Mouse (Mus musculus): ENCODE results near the gene Arhgef19.

The Arhgef19 gene

DNA sequence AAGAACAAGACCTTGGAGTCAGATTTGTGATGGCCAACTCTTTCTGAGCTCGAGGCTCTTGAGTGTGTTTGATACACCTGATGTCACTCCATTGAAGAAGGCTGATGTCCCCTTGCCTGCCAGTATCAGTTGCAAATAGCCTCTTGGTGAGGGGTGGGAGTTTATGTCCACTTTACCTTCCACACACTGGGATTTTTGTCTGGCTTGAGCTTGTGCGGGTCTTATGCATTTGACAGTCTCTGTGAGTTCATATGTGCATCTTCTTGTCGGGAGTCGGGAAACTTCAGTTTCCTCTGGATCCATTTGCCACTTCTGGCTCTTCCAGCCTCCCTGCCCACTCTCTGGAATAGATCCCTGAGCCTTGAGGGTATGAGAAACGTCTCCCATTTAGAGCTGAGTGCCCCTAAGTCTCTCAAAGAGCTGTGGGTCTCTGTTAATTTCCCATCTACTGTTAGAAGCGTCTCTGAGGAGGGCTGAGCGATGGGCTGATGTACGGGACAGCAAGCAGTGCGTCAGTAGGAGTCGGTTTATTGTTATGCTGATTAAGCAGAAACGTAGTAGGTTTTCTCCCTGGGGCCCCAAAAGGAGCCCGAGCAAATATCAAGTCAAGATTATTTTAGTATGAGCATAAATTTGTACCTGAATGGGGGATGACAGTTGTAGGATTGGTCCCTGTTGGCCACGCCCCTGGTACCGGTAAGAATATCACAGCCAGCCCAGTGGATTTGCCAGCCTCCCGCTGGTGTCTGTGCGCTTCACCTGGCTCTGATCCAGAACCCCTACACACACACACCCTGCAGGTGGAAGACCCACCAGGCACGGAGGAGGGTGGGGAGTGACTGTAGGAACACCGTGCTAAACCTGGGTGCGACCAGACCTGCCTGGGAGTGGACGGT lies 559 bp upstream of the Arhgef19 start:
- no peak for DNase-seq

DNA sequence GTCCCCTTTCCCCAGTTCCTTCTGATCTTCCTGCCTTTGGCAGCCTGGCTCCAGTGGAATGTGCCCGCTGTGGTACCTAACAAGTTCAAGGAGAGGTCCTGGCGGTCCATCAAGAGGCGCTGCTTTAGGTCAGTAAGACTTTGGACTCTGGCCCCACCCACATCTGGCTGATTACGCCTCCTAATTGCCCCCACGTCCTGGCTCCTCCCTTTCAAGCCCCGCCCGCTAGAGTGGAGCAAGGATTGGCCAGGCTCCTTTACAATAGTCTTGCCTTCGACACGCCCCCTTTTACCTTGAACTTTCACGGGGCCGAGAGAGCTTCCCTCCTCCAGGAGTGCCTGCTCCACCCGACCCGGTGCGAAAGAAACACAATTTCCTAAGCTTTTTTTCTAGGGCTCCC lies 1.3 kb downstream of the Arhgef19 start:
- peak; percentile 79 to 87 for DNase-seq

GRCm38 (mm10) chr4:141241861-141242260 lies 2.6 kb downstream of the Arhgef19 start:
- DNase-seq: peak in 1 of 2 experiments; percentile 14

DNA sequence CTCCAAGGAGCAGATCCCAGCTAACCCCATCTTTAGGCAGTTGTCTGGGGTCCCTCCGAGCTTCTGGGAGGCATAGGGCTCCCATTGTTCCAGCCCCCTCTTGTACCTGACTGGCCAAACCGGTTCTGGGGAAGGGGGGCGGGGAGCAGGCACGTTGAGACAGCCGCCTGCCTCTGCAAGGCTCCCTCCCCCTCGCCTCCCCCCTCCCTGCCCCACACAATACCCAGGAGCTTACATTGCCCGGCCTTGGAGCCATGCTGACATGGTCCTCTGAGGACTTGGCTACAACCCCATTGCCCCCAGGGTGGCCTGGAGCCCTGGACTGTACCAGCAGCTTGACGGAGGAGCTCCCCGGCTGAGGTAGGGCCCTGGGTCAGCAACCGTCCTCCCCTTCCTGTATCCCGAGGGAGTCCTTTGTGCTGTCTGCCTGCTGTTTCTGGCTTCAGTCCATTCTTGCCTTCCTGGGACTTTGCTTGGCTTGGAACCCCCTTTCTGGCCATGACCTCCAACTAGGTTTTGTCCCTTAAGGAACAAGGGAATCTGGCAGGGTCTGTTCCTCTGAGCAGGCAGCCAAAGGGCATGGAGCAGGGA lies 3.4 kb downstream of the Arhgef19 start:
- peak; percentile 69 to 76 for DNase-seq

DNA sequence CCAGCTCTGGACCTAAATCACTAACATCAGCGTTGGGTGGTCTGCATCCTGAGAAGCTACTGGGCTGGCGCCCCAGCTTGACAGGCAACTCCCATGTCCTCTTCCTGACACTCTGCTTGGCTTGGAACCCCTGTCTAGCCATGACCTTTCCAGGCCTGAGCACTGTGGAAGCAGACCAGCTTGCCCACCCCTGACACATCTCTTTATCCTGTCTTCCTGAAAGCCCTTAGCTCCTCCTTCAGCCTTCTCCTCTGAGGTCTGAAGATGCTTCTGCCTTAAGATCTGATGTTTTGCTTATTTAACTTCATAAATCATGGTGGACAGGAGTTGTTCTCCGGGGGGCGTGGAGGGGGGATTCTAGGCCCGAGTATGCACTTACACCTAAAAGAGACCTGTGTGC lies 4.3 kb downstream of the Arhgef19 start:
- peak in 1 of 2 experiments; percentile 17 for DNase-seq

GRCm38 (mm10) chr4:141244401-141244800 lies 5.1 kb downstream of the Arhgef19 start:
- peak in 1 of 2 experiments; percentile 12 for DNase-seq

DNA sequence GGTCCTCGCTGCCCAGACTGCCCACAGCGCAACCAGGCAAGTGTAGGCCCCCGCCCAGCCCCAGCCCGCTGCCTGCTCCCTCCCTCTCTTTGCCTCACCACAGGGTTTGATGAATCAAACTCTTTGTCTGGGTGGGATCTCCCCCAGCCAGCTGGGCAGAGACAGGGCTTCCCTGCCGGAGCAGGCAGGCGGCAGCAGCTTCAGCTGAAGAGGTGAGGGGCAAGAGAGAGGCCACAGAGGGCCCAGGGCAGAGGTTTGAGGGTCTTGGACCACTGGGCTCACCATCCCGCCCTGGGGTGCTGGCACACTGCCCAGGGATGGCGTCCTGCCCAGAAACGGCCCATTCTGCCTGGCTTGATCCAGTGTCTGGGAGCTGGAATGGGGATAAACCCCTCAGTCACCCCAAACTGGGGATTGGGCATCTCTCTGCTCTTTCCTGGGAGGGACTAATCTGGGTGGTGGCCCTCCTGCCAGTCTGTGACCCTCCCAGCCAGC lies 5.7 kb downstream of the Arhgef19 start:
- DNase-seq: peak; percentile 79 to 82

GRCm38 (mm10) chr4:141246089-141246997 lies 7.0 kb downstream of the Arhgef19 start:
- DNase-seq: peak in 1 of 2 experiments; percentile 33

DNA sequence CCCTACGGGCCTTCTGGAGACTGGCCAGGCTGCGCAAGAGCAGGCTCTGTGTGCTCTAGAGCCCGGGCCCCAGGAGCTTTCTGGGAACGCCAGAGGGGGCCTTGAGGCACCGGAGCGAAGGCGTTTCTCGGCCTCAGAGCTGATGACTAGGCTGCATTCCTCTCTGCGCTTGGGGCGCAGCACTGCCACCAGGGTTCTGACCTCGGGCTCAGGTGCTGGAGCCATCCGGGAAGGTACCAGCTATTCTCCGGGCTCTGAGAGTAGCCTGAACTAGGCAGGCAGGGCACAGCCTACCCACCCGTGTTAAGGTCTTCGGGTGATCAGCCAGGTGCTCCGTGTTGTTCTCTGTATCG lies 7.7 kb downstream of the Arhgef19 start:
- DNase-seq: peak in 1 of 2 experiments; percentile 25

DNA sequence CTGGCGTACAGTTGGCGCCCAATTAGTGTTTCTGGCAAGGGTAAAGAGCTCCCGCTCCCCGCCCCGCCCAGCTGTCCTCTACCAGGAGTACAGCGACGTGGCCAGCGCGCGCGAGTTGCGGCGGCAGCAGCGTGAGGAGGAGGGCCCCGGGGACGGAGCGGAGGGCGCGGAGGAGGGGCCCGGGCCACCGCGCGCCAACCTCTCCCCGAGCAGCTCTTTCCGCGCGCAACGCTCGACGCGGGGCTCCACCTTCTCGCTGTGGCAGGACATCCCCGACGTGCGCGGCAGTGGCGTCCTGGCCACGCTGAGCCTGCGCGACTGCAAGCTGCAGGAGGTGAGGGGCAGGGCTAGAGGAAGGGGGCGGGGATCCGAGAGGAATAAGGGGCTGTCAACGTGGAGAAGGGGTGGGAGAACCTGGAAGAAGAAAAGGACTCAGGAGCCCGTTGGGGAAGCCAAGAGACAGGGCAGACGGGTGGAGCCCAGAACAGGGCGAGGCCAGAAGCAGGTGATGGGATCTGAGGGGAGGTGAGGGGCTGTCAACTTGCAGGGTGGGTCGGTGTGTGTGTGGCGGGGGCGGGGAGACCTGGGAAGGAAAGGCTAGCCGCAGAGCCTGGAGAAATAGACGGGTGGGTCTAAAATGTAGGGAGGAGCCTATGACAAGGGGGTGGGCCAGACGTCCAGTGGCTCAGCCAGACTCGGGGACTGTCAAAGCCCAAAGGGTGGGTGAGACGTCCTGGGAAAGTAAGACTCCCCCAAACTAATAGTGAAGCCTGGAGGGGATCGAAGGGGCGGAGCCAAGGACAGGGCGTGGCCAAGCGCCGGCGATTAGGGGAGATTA lies 8.7 kb downstream of the Arhgef19 start:
- DNase-seq: peak; percentile 56 to 74

- no peak for DNase-seq
Measured at GRCm38 (mm10) chr4:141248614-141248978, 9.3 kb downstream of the Arhgef19 start.

GRCm38 (mm10) chr4:141249383-141249782 lies 10.1 kb downstream of the Arhgef19 start:
- no peak for DNase-seq

DNA sequence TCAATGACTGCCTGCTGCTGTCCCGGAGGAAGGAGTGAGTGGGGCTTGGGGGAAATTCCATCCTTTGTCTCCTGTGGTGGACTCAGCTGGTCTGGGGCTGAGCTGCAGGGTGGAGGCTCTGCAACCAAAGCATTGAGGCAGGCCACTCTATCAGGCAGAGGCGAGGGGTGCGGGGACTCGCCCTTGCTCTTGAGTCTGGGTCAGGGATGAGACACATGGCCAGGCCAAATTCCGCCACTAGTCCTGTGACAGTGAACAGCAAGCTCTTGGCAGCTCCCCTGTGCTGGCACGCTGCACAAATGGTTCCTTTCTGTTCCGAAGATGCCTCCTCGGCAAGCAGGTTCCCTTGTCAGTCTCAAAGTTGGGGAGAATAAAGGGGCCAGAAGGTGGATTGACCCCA lies 11.8 kb downstream of the Arhgef19 start:
- DNase-seq: no peak

- DNase-seq: no peak
Measured at GRCm38 (mm10) chr4:141252641-141253040, 13.3 kb downstream of the Arhgef19 start.

GRCm38 (mm10) chr4:141254234-141254633 lies 14.9 kb downstream of the Arhgef19 start:
- DNase-seq: peak; percentile 58 to 88

- no peak for DNase-seq
Measured at GRCm38 (mm10) chr4:141257440-141257839, 18.1 kb downstream of the Arhgef19 start.

DNA sequence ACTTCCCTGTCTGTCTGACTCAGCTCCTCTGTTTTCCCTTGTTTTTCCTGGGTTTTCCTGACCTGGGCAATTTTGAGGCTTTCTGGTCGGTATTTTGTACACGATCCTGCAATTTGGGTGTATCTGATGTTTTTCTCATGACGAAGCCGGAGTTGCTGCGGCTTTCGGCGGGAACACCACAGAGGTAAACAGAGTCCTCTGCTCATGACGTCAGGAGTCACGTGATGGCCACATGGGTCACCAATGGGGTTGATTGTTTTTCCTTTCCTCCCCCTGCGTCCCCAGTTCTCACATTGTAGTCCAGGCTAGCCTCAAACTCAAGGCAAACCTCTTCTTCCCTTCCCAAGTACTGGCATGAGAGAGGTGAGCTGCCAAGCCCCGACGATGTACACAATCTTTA lies 20.1 kb downstream of the Arhgef19 start:
- no peak for DNase-seq

GRCm38 (mm10) chr4:141260007-141260723 lies 20.9 kb downstream of the Arhgef19 start:
- peak; percentile 74 to 83 for DNase-seq

- DNase-seq: no peak
Measured at GRCm38 (mm10) chr4:141262906-141263637, 23.8 kb downstream of the Arhgef19 start.

GRCm38 (mm10) chr4:141265979-141266637 lies 26.8 kb downstream of the Arhgef19 start:
- DNase-seq: no peak
